Mouse (Mus musculus) embryonic fibroblast, embryonic 13.5 days (primary cell): ENCODE results near the gene Thnsl2.

Source experiments
- CTCF ChIP-seq: IDR thresholded peaks from 2 replicates; pipeline ENCODE4 v1.5.1; 2011; ENCODE audit warnings: mild to moderate bottlenecking, control low read depth, low read length, moderate library complexity, borderline replicate concordance; ENCODE audit not compliant: insufficient read depth
- POLR2A ChIP-seq: IDR thresholded peaks from 2 replicates; pipeline ENCODE4 v1.6.1; 2011; ENCODE audit warnings: low read depth, mild to moderate bottlenecking, control low read depth, low read length, moderate library complexity

- TF ChIP-seq POLR2A (no peak), CTCF (no peak)
Observed at GRCm38 (mm10) chr6:71126290-71126689, 17.9 kb downstream of the Thnsl2 start.
